Mouse (Mus musculus) hindbrain, embryonic 11.5 days (tissue): ENCODE data around the gene Ripor3. TPM values are rescaled to one million over a fixed set of nuclear protein-coding genes. Genes with fewer than 3 reads are reported as not detected.

ENCODE experiments used
- ATAC-seq: fragments of 200-750 bp; cut with Nextera tagmentation; 2 replicates; pipeline ENCODE4 v1.8.0; 2017; ENCODE audit warnings: mild to moderate bottlenecking, moderate TSS enrichment, moderate library complexity; ENCODE audit not compliant: low FRiP score
- DNase-seq: peaks from one replicate; pipeline ENCODE4 v3.0.0-alpha.2; 2015; ENCODE audit warnings: low spot score
- H3K27ac ChIP-seq: fragments of 300-500 bp; sonication (generic); 2 replicates; pipeline ENCODE4 v1.5.1; 2014; ENCODE audit warnings: mild to moderate bottlenecking, low read depth, low read length
- H3K27me3 ChIP-seq: fragments of 300-500 bp; sonication (generic); 2 replicates; pipeline ENCODE4 v1.6.1; 2014; ENCODE audit warnings: mild to moderate bottlenecking, low read length, moderate library complexity, mixed read lengths; ENCODE audit not compliant: control insufficient read depth, insufficient read depth
- H3K36me3 ChIP-seq: fragments of 300-500 bp; sonication (generic); 2 replicates; pipeline ENCODE4 v1.6.1; 2014; ENCODE audit warnings: mild to moderate bottlenecking, low read length, moderate library complexity, mixed read lengths; ENCODE audit not compliant: control insufficient read depth, insufficient read depth
- H3K4me1 ChIP-seq: fragments of 300-500 bp; sonication (generic); replicated peaks from 2 replicates; pipeline ENCODE4 v1.6.1; 2014; ENCODE audit warnings: low read length, mixed read lengths; ENCODE audit not compliant: control insufficient read depth, insufficient read depth
- H3K4me2 ChIP-seq: fragments of 300-500 bp; sonication (generic); replicated peaks from 2 replicates; pipeline ENCODE4 v1.6.1; 2014; ENCODE audit warnings: mild to moderate bottlenecking, low read depth, low read length
- H3K4me3 ChIP-seq: fragments of 300-500 bp; sonication (generic); 2 replicates; pipeline ENCODE4 v1.5.1; 2014; ENCODE audit warnings: low read depth, low read length
- H3K9ac ChIP-seq: fragments of 300-500 bp; sonication (generic); 2 replicates; pipeline ENCODE4 v1.6.1; 2014; ENCODE audit warnings: low read depth, low read length
- H3K9me3 ChIP-seq: fragments of 300-500 bp; sonication (generic); 2 replicates; pipeline ENCODE4 v1.6.1; 2016; ENCODE audit warnings: low read length; ENCODE audit not compliant: control insufficient read depth
- WGBS: fragments of 180-500 bp; shearing (Covaris S2); extraction: QIAGEN DNeasy Blood & Tissue Kit; methylation state at CpG from one replicate; pipeline ENCODE4 v1.1.7; 2014; 5-methylcytosine and 5-hydroxymethylcytosine counted together
- polyA plus RNA-seq: library from polyadenylated mRNA; unstranded; fragments of >200 nt; fragmentation: Nextera tagmentation; extraction: Ambion mirVana; gene quantifications from 2 replicates; pipeline ENCODE4 v1.2.1, GENCODE M21; 2014

Gene Ripor3
- polyA plus RNA-seq, 1 experiment from 2014 or later, result 0.69 TPM

DNA sequence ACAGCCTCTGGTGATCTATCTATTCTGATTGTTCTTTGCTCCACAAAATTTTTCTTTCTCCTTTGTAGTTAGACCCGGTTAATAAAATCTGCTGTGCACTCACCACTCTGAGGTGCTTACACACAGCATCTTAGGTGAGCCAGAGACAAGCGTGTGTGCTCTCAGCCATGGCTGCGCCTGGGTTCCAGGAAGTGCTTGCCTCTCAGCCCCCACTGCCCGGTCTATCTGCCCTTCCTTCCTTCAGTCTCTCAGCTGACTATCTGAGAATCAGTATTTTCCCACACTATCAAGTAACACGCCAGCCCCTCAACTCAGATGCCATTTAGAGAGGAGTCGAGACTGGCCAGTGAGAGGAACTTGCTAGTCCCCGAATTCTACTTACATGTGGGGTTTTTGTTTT, 50.4 kb downstream of the Ripor3 start:
- 70% methylated on average over 7 of the region's 7 CpGs for WGBS
- Histone ChIP-seq H3K27ac (no peak overlapping the region), H3K9me3 (no peaks in the 10 kb centered on the region), H3K4me1 (no peaks in the 10 kb centered on the region; the same call in 1 of the 2 replicates), H3K27me3 (no peaks in the 10 kb centered on the region), H3K9ac (no peak overlapping the region), H3K4me2 (no peak overlapping the region), H3K4me3 (no peak overlapping the region), H3K36me3 (no peaks in the 10 kb centered on the region)
- ATAC-seq, result no peak
- DNase-seq, result no peak

DNA sequence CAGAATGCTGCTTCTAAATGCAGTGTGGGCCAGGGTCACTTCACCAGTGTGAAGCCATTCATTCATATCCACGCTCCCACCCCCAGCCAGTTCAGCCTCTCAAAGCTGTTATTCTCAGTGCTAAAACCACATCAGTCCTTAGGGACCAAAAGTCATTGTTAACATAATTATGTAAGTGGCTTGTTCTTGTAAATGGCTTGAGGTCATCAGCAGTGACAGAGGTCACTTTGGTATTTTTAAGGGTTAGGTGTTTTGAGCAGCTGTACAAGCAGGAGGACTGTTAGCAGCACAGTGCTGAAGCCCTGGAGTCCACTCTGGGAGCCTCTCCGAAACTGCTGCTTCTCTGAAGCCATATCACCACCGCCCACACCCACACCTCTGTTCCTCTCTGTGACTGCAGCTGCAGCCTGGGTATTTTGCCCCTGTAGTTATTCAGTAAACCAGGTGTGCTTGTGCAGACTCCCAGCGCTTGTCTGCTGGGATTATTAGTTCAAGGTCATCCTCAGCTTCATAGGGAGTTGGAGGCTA, 51.0 kb downstream of the Ripor3 start:
- H3K4me3 ChIP-seq, result no peak overlapping the region
- no peaks in the 10 kb centered on the region for H3K27me3 ChIP-seq
- no peak overlapping the region for H3K9ac ChIP-seq
- no peaks in the 10 kb centered on the region for H3K9me3 ChIP-seq
- H3K36me3 ChIP-seq, result no peaks in the 10 kb centered on the region
- WGBS, result 72% methylated on average over 4 of the region's 4 CpGs
- DNase-seq, result no peak
- no peak for ATAC-seq
- H3K4me1 ChIP-seq, result no peaks in the 10 kb centered on the region; the same call in 1 of the 2 replicates
- no peak overlapping the region for H3K27ac ChIP-seq
- no peak overlapping the region for H3K4me2 ChIP-seq

DNA sequence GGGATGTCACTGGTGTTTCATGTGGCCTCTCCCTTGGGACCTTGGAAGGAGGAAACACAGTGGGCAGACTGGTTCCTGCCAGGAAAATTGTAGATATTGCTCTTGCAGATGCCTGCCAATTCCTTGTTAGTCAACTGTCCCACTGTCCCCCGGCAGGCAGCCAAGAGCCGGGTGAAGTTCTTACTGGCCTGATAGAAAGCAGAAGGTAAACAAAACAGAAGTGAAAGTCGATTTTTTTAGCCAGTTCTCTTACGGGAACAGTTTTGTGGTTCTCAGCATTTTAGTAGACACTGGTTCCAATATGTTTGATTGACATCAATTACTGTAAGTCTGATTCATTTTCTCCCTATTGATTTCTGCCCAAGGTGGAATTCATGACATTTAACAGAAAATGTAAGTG, 51.6 kb downstream of the Ripor3 start:
- Histone ChIP-seq H3K9me3 (no peaks in the 10 kb centered on the region), H3K27me3 (no peaks in the 10 kb centered on the region), H3K4me2 (no peak overlapping the region), H3K9ac (no peak overlapping the region), H3K4me1 (no peaks in the 10 kb centered on the region; the same call in 1 of the 2 replicates), H3K4me3 (no peak overlapping the region), H3K27ac (no peak overlapping the region), H3K36me3 (no peaks in the 10 kb centered on the region)
- ATAC-seq (no peak), DNase-seq (no peak)
- 65% methylated on average over 4 of the region's 4 CpGs for WGBS

DNA sequence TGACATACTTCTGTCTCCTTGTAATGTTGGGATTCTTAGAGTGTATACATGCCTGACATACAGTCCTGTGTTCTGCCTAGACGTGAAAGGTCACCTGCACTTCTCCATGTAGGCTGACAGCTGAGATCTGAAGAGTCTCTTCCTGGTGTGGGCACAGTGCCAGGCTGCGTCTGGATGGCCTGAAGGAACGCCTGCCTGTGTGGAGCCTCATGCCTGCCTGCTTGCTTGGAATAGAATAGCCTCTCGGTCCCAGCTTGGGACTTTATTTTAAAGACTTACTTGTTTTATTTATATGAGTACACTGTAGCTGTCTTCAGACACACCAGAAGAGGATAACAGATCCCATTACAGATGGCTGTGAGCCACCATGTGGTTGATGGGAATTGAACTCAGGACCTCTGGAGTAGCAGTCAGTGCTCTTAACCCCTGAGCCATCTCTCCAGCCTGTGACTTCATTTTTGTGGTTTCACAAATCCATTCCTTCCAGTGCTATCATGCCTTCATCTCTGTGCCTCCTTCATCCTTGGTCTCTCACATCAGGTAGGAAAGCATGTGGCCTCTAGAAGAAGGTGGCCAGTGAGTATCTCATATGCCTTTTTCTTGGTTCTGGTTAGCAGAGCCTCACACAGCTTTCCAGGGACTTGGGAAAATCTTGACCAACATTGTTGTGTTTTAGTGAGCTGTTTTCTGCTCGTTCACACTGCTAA, 52.2 kb downstream of the Ripor3 start:
- H3K4me3 ChIP-seq, result no peak overlapping the region
- H3K4me2 ChIP-seq, result no peak overlapping the region
- no peaks in the 10 kb centered on the region for H3K36me3 ChIP-seq
- DNase-seq, result no peak
- no peak overlapping the region for H3K27ac ChIP-seq
- no peaks in the 10 kb centered on the region for H3K9me3 ChIP-seq
- no peaks in the 10 kb centered on the region for H3K27me3 ChIP-seq
- ATAC-seq, result no peak
- WGBS, result 84% methylated on average over 5 of the region's 5 CpGs
- no peaks in the 10 kb centered on the region; the same call in 1 of the 2 replicates for H3K4me1 ChIP-seq
- no peak overlapping the region for H3K9ac ChIP-seq

DNA sequence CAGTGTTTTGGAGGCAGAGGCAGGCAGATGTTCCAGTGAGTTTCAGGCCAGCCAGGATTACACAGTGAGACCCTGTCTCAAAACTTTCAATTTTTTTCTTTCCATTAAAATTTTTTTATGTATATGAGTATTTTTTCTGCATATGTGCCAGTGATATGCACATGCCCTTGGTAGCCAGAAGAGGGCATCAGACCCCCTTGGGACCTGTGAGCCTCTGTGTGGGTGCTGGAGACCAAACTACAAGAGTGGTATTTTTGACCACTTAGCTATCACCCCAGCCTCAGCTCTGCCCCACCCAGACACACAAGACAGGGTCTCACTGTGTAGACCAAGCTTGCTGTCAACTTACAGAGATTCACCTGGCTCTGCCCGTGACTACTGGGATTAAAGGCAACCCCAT, 52.9 kb downstream of the Ripor3 start:
- Histone ChIP-seq H3K4me2 (no peak overlapping the region), H3K9me3 (no peaks in the 10 kb centered on the region), H3K4me1 (no peaks in the 10 kb centered on the region; the same call in 1 of the 2 replicates), H3K27ac (no peak overlapping the region), H3K27me3 (no peaks in the 10 kb centered on the region), H3K4me3 (no peak overlapping the region), H3K36me3 (no peaks in the 10 kb centered on the region), H3K9ac (no peak overlapping the region)
- no peak for ATAC-seq
- no peak for DNase-seq
- WGBS, result 94% methylated on average over 1 of the region's 1 CpGs

DNA sequence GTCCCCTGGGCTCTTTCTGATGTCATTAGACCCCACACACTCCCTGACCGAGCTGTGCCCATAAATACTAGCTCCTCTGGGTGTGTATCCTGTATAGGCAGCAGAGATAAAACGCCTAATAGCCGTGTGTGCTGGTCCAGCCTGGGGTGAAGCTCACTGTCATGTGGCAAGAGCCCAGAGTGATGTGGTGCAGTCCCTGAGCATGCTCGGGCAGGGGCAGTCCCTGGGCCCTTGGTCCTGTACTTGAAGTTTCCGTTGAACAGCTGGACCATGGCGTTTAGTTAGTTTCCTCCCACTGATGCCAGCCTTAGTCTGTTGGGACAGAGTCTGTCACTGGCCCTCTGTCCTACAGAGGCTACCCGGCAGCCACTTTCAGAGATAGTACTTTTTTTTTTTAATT, 55.5 kb downstream of the Ripor3 start:
- Histone ChIP-seq H3K9me3 (no peaks in the 10 kb centered on the region), H3K27ac (no peak overlapping the region), H3K4me3 (no peak overlapping the region), H3K4me2 (no peak overlapping the region), H3K9ac (no peak overlapping the region), H3K4me1 (no peaks in the 10 kb centered on the region; the same call in 1 of the 2 replicates), H3K27me3 (no peaks in the 10 kb centered on the region), H3K36me3 (no peaks in the 10 kb centered on the region)
- DNase-seq (no peak), ATAC-seq (no peak)
- WGBS, result 89% methylated on average over 7 of the region's 7 CpGs

DNA sequence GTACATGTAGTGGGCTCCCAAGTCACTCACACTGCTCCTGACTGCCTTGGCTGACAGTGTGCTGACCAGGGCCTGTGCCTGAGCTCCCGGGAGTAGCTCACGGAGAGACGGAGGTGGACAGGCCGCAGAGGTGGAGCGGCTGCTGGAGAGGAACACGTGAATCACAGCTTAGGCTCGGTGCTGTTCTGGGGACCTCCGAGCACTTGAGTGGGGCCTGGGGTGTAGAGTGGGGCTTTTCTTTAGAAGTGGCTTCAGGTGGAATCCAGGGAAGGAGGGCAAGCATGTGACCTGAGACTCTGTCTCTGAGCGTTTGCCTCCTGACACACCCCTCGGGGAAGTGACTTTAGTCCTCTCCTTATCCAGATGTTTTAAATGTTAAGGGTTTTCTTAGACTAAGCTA, 56.6 kb downstream of the Ripor3 start:
- H3K27ac ChIP-seq, result no peak overlapping the region
- H3K9me3 ChIP-seq, result no peaks in the 10 kb centered on the region
- H3K27me3 ChIP-seq, result no peaks in the 10 kb centered on the region
- DNase-seq (no peak), ATAC-seq (no peak)
- WGBS, result 85% methylated on average over 10 of the region's 10 CpGs
- H3K4me1 ChIP-seq, result no peaks in the 10 kb centered on the region; the same call in 1 of the 2 replicates
- no peak overlapping the region for H3K4me3 ChIP-seq
- H3K36me3 ChIP-seq, result no peaks in the 10 kb centered on the region
- no peak overlapping the region for H3K4me2 ChIP-seq
- no peak overlapping the region for H3K9ac ChIP-seq

DNA sequence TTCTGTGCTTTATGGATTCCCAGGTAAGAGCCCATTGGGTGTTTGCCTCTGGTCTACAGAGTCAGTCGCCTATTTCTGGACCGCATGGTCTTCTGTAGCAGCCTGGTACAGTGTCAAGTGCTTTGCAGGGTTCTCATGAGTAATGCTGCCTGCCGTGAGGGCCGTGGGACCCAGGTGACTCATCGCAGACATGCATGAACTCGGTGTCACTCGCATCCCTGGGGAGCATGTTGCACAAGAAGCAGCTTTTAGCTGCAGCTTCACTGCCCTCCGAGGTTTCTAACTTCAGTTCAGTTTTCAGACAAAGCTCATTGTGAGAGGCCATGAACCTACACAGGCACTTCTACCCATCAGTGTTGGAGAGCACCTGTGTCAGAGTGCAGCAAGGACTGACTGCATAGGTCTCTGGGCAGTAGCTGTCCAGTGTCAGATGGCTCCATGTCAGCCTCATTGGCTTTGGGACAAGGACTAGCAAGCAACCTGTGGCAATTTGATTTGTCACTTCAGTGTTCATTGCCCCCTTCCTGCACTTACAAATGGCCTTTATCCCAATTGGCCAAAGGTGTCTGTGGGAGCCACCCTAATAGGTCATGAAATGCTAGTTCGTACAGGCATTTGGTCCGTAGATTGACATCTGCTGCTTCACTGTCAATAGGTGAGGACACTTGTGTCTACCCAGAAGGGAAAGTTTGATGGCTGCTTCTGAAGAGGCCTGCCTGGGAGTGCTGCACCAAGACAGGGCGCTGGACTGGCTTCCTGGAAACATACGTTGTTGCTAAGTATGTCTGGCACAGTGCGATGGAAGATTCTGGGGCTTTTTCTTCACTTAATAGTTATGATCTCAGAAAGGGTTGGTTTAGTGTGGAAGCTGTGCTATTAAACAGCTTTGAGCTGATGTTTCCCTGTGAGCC, 58.9 kb downstream of the Ripor3 start:
- Histone ChIP-seq H3K27me3 (no peaks in the 10 kb centered on the region), H3K27ac (no peak overlapping the region), H3K9me3 (no peaks in the 10 kb centered on the region), H3K4me1 (no peaks in the 10 kb centered on the region; the same call in 1 of the 2 replicates), H3K4me2 (no peak overlapping the region), H3K9ac (no peak overlapping the region), H3K36me3 (no peaks in the 10 kb centered on the region), H3K4me3 (no peak overlapping the region)
- DNase-seq (no peak), ATAC-seq (no peak)
- 92% methylated on average over 13 of the region's 13 CpGs for WGBS
